Mouse (Mus musculus): ENCODE measurements around the gene Pdzd2.
A peak's percentile ranks its signal among the peaks of the same experiment; 100 is the strongest.

The Pdzd2 gene

GRCm38 (mm10) chr15:12739277-12740247 lies at the start of gene Pdzd2:
Gene Pdzd2, minus strand, starts transcription at chr15:12739924.
- peak; percentile 69 to 81 for DNase-seq (ENCODE audit: low spot score in 2 of 2)

GRCm38 (mm10) chr15:12789406-12789867 lies 49.7 kb upstream of the Pdzd2 start:
- no peak for DNase-seq (ENCODE audit: low spot score in 2 of 2)

GRCm38 (mm10) chr15:12788536-12788935 lies 48.8 kb upstream of the Pdzd2 start:
- DNase-seq (ENCODE audit: low spot score in 2 of 2), result no peak

- DNase-seq (ENCODE audit: low spot score in 2 of 2), result no peak
These were observed 42.1 kb upstream of the Pdzd2 start for GRCm38 (mm10) chr15:12781729-12782326.

GRCm38 (mm10) chr15:12781296-12781695 lies 41.6 kb upstream of the Pdzd2 start:
- no peak for DNase-seq (ENCODE audit: low spot score in 2 of 2)

- no peak for DNase-seq (ENCODE audit: low spot score in 2 of 2)
These were observed 34.5 kb upstream of the Pdzd2 start for GRCm38 (mm10) chr15:12774149-12774753.

- no peak for DNase-seq (ENCODE audit: low spot score in 2 of 2)
These were observed 31.2 kb upstream of the Pdzd2 start for GRCm38 (mm10) chr15:12770958-12771357.

- no peak for DNase-seq (ENCODE audit: low spot score in 2 of 2)
These were observed 27.1 kb upstream of the Pdzd2 start for GRCm38 (mm10) chr15:12766848-12767247.

GRCm38 (mm10) chr15:12763147-12763546 lies 23.4 kb upstream of the Pdzd2 start:
- DNase-seq (ENCODE audit: low spot score in 2 of 2), result no peak

- DNase-seq (ENCODE audit: low spot score in 2 of 2), result no peak
These were observed 22.7 kb upstream of the Pdzd2 start for GRCm38 (mm10) chr15:12762258-12762913.

- no peak for DNase-seq (ENCODE audit: low spot score in 2 of 2)
These were observed 21.0 kb upstream of the Pdzd2 start for GRCm38 (mm10) chr15:12760747-12761146.

- DNase-seq (ENCODE audit: low spot score in 2 of 2), result no peak
These were observed 18.7 kb upstream of the Pdzd2 start for GRCm38 (mm10) chr15:12758461-12758860.

GRCm38 (mm10) chr15:12757757-12758156 lies 18.0 kb upstream of the Pdzd2 start:
- no peak for DNase-seq (ENCODE audit: low spot score in 2 of 2)

- no peak for DNase-seq (ENCODE audit: low spot score in 2 of 2)
These were observed 13.5 kb upstream of the Pdzd2 start for GRCm38 (mm10) chr15:12753201-12753600.

GRCm38 (mm10) chr15:12750963-12751362 lies 11.2 kb upstream of the Pdzd2 start:
- DNase-seq (ENCODE audit: low spot score in 2 of 2), result no peak

GRCm38 (mm10) chr15:12749549-12750301 lies 10.0 kb upstream of the Pdzd2 start:
- DNase-seq (ENCODE audit: low spot score in 2 of 2), result no peak

GRCm38 (mm10) chr15:12742117-12742906 lies 2.6 kb upstream of the Pdzd2 start:
- no peak for DNase-seq (ENCODE audit: low spot score in 2 of 2)

- no peak for DNase-seq (ENCODE audit: low spot score in 2 of 2)
These were observed 1.2 kb downstream of the Pdzd2 start for GRCm38 (mm10) chr15:12738301-12739093.

- no peak for DNase-seq (ENCODE audit: low spot score in 2 of 2)
These were observed 4.5 kb downstream of the Pdzd2 start for GRCm38 (mm10) chr15:12735208-12735607.
